In genomic region chr10:21892104-21892503, GRCm38 (mm10) we compare ENCODE assay signal across 26 mouse cellular contexts.
"Had no signal": no experiment of that assay in that cellular context is flagged by ENCODE, and none has a peak within 500 bp of the region (broad histone marks: within the 10 kb centered on the region; RNA-seq: fewer than 3 reads in every experiment).

No protein-coding gene starts in this region.

- H3K4me3 ChIP-seq: gastrocnemius, adult 2 months; heart, adult 2 months; heart, embryonic 13.5 days; heart, embryonic 15.5 days; hindbrain, embryonic 10.5 days; hindbrain, embryonic 12.5 days; intestine, embryonic 15.5 days; layer of hippocampus, adult 2 months; left cerebral cortex, adult 2 months; limb, embryonic 10.5 days; limb, embryonic 12.5 days; liver, embryonic 13.5 days had no signal

- H3K9ac ChIP-seq: heart, embryonic 13.5 days; heart, embryonic 15.5 days; hindbrain, embryonic 12.5 days; hindbrain, embryonic 14.5 days; intestine, embryonic 15.5 days; limb, embryonic 12.5 days; liver, embryonic 13.5 days had no signal

- H3K4me2 ChIP-seq: heart, embryonic 11.5 days; heart, embryonic 13.5 days; heart, embryonic 15.5 days; hindbrain, embryonic 12.5 days; hindbrain, embryonic 14.5 days; intestine, embryonic 15.5 days; limb, embryonic 12.5 days; liver, embryonic 11.5 days; liver, embryonic 13.5 days had no signal

- ATAC-seq: inflammation-experienced regulatory T-cells, adult 6 months; intestine, embryonic 15.5 days; intestine, postnatal 0 days had no signal

- H3K27me3 ChIP-seq: heart, embryonic 13.5 days; heart, embryonic 15.5 days; hindbrain, embryonic 12.5 days; intestine, embryonic 15.5 days; limb, embryonic 12.5 days; liver, embryonic 13.5 days had no signal

- H3K4me1 ChIP-seq: intestine, embryonic 15.5 days; liver, embryonic 13.5 days had no signal

- H3K36me3 ChIP-seq: heart, embryonic 13.5 days; heart, embryonic 15.5 days; hindbrain, embryonic 10.5 days; hindbrain, embryonic 12.5 days; intestine, embryonic 15.5 days; limb, embryonic 10.5 days; limb, embryonic 12.5 days; liver, embryonic 13.5 days had no signal

- DNase-seq: gastrocnemius, adult 2 months; gastrocnemius, postnatal 10 days; gastrocnemius, postnatal 25 days; heart, postnatal 4 days; kidney, adult 18-20 months; kidney, adult 8-10 months; kidney, postnatal 10 days; kidney, postnatal 25 days; kidney, postnatal 4 days; liver; liver, embryonic 13.5 days had no signal

- H3K9me3 ChIP-seq: heart, embryonic 15.5 days; intestine, embryonic 15.5 days; limb, embryonic 10.5 days; limb, embryonic 12.5 days; liver, embryonic 13.5 days had no signal

- H3K27ac ChIP-seq: gastrocnemius, adult 2 months; heart, adult 2 months; heart, embryonic 13.5 days; heart, embryonic 15.5 days; hindbrain, embryonic 10.5 days; hindbrain, embryonic 12.5 days; hindbrain, embryonic 14.5 days; intestine, embryonic 15.5 days; layer of hippocampus, adult 2 months; left cerebral cortex, adult 2 months; limb, embryonic 10.5 days; limb, embryonic 12.5 days; liver, embryonic 13.5 days had no signal
